Mouse (Mus musculus) MEL (cell line): ENCODE results near the gene Lmtk3. TPM values are rescaled to one million over a fixed set of nuclear protein-coding genes. Genes with fewer than 3 reads are reported as not detected.

Experiments
- DNase-seq: peaks from one replicate; pipeline ENCODE4 v3.0.0; 2011; ENCODE audit warnings: low read depth, low spot score
- H3K27ac ChIP-seq: 2 replicates; pipeline ENCODE4 v1.5.1; 2012; ENCODE audit warnings: low read depth, mild to moderate bottlenecking, control low read depth, low read length, moderate library complexity; ENCODE audit not compliant: control insufficient read depth
- H3K27me3 ChIP-seq, 2 experiments: fragments of 150-350 bp in 1 of 2; sonication (generic) in 1 of 2; 2 replicates each; pipeline ENCODE4 v1.6.1; 2012; ENCODE audit warnings: low read length in 2 of 2, mild to moderate bottlenecking in 2 of 2, improper control_type of control experiment in 1 of 2, moderate library complexity in 1 of 2; ENCODE audit not compliant: insufficient read depth in 2 of 2, control insufficient read depth in 1 of 2
- H3K36me3 ChIP-seq, 2 experiments: 2 replicates each; pipeline ENCODE4 v1.6.1; 2012 to 2014; ENCODE audit warnings: low read length in 2 of 2, improper control_type of control experiment in 1 of 2, inconsistent platforms in 1 of 2, mild to moderate bottlenecking in 1 of 2; ENCODE audit not compliant: insufficient read depth in 2 of 2, control insufficient read depth in 1 of 2
- H3K4me1 ChIP-seq, 2 experiments: fragments of 150-350 bp in 1 of 2; sonication (generic) in 1 of 2; 2 replicates each; pipeline ENCODE4 v1.6.1; 2012; ENCODE audit warnings: low read length in 2 of 2, improper control_type of control experiment in 1 of 2, mild to moderate bottlenecking in 1 of 2; ENCODE audit not compliant: insufficient read depth in 2 of 2, control insufficient read depth in 1 of 2
- H3K4me3 ChIP-seq, 2 experiments: fragments of 150-350 bp in 1 of 2; sonication (generic) in 1 of 2; 2 replicates each; pipeline ENCODE4 v1.5.1; 2012; ENCODE audit warnings: low read depth in 2 of 2, low read length in 2 of 2, mild to moderate bottlenecking in 2 of 2, moderate library complexity in 2 of 2, control low read depth in 1 of 2, improper control_type of control experiment in 1 of 2; ENCODE audit not compliant: control insufficient read depth in 1 of 2, insufficient read depth in 1 of 2
- H3K79me2 ChIP-seq: 2 replicates; pipeline ENCODE4 v1.6.1; 2012; ENCODE audit warnings: mild to moderate bottlenecking, low read length, moderate library complexity; ENCODE audit not compliant: control insufficient read depth, poor library complexity, insufficient read depth
- H3K9ac ChIP-seq: 2 replicates; pipeline ENCODE4 v1.6.1; 2012; ENCODE audit warnings: low read depth, mild to moderate bottlenecking, control low read depth, low read length, moderate library complexity; ENCODE audit not compliant: control insufficient read depth, poor library complexity, severe bottlenecking
- H3K9me3 ChIP-seq: fragments of 150-350 bp; sonication (generic); replicated peaks from 2 replicates; pipeline ENCODE4 v1.6.1; 2012; ENCODE audit warnings: mild to moderate bottlenecking, low read length, improper control_type of control experiment, moderate library complexity; ENCODE audit not compliant: insufficient read depth
- CHD2 ChIP-seq: IDR thresholded peaks from 2 replicates; pipeline ENCODE4 v1.6.1; 2011; ENCODE audit warnings: low read length, improper control_type of control experiment
- HCFC1 ChIP-seq: IDR thresholded peaks from 2 replicates; pipeline ENCODE4 v1.6.1; 2012; ENCODE audit warnings: low read depth, mild to moderate bottlenecking, inconsistent platforms, low read length, improper control_type of control experiment, moderate library complexity
- MXI1 ChIP-seq: IDR thresholded peaks from 2 replicates; pipeline ENCODE4 v1.6.1; 2011; ENCODE audit warnings: mild to moderate bottlenecking, low read depth, low read length, improper control_type of control experiment
- MYB ChIP-seq: IDR thresholded peaks from 2 replicates; pipeline ENCODE4 v1.6.1; 2011; ENCODE audit warnings: mild to moderate bottlenecking, low read depth, low read length, improper control_type of control experiment
- MYC ChIP-seq: IDR thresholded peaks from 2 replicates; pipeline ENCODE4 v1.6.1; 2011; ENCODE audit warnings: low read depth, mild to moderate bottlenecking, low read length, improper control_type of control experiment, moderate library complexity
- NELFE ChIP-seq: IDR thresholded peaks from 2 replicates; pipeline ENCODE4 v1.6.1; 2011; ENCODE audit warnings: low read depth, low read length, improper control_type of control experiment
- NRF1 ChIP-seq: IDR thresholded peaks from 2 replicates; pipeline ENCODE4 v1.6.1; 2014; ENCODE audit warnings: low read depth, mild to moderate bottlenecking, inconsistent platforms, low read length, improper control_type of control experiment, moderate library complexity; ENCODE audit not compliant: poor library complexity, insufficient read depth, severe bottlenecking
- POLR2AphosphoS5 ChIP-seq: IDR thresholded peaks from 2 replicates; pipeline ENCODE4 v1.6.1; 2012; ENCODE audit warnings: low read depth, borderline replicate concordance, mild to moderate bottlenecking, inconsistent platforms, low read length, moderate library complexity, mixed read lengths
- RCOR1 ChIP-seq: IDR thresholded peaks from 2 replicates; pipeline ENCODE4 v1.6.1; 2012; ENCODE audit warnings: low read depth, mild to moderate bottlenecking, inconsistent platforms, low read length, improper control_type of control experiment
- SIN3A ChIP-seq: IDR thresholded peaks from 2 replicates; pipeline ENCODE4 v1.6.1; 2012; ENCODE audit warnings: low read length, improper control_type of control experiment, inconsistent platforms
- ZC3H11A ChIP-seq: IDR thresholded peaks from 2 replicates; pipeline ENCODE4 v1.6.1; 2012; ENCODE audit warnings: low read depth, mild to moderate bottlenecking, inconsistent platforms, low read length, improper control_type of control experiment
- ZMIZ1 ChIP-seq: IDR thresholded peaks from 2 replicates; pipeline ENCODE4 v1.6.1; 2012; ENCODE audit warnings: low read depth, mild to moderate bottlenecking, inconsistent platforms, low read length, improper control_type of control experiment, moderate library complexity
- polyA plus RNA-seq, 2 experiments: library from polyadenylated mRNA; stranded (reverse) in 1 of 2; unstranded in 1 of 2; fragments of >175 nt in 1 of 2; fragments of >200 nt in 1 of 2; gene quantifications; 2 replicates each; pipeline versions ENCODE4 v1.2.1 to v1.2.4; 2012; ENCODE audit warnings: low replicate concordance in 2 of 2, low read depth in 1 of 2; ENCODE audit not compliant: insufficient read length in 2 of 2, insufficient read depth in 1 of 2, missing spikeins in 1 of 2
- total RNA-seq: library from RNA; depleted of rRNA; stranded (reverse); fragments of 300-350 nt; gene quantifications from 2 replicates; pipeline ENCODE4 v1.2.3, GENCODE M21; 2012

Lmtk3 gene
- total and polyA plus RNA-seq, 3 experiments, result 0.04 to 0.40 TPM; not detected in 1

DNA sequence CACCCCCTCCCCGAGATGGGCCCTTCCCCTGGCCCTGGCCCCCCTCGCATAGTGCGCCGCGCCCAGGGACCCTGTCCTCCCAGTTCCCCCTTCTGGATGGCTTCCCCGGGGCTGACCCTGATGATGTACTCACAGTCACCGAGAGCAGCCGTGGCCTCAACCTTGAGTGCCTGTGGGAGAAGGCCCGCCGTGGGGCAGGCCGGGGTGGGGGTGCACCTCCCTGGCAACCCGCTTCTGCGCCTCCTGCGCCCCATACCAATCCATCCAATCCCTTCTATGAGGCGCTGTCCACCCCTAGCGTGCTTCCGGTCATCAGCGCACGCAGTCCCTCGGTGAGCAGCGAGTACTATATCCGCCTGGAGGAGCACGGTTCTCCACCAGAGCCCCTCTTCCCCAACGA lies 9.7 kb downstream of the Lmtk3 start:
- DNase-seq, result no peak
- H3K27me3 ChIP-seq, result peaks cover 0 to 1% of the 10 kb centered on the region in 2 experiments; a peak in 2 of 4 replicates
- H3K4me3 ChIP-seq, result no peak overlapping the region
- TF ChIP-seq ZMIZ1 (no peak), CHD2 (no peak)
- no peak overlapping the region for H3K27ac ChIP-seq
- no peaks in the 10 kb centered on the region for H3K9me3 ChIP-seq
- H3K4me1 ChIP-seq, result peaks cover 2 to 8% of the 10 kb centered on the region in 2 experiments; a peak in 2 of 4 replicates
- peaks cover 0 to 4% of the 10 kb centered on the region in 2 experiments; a peak in 1 of 4 replicates for H3K36me3 ChIP-seq
- no peak overlapping the region for H3K9ac ChIP-seq
- no peaks in the 10 kb centered on the region for H3K79me2 ChIP-seq

GRCm38 (mm10) chr7:45793969-45794585 lies 10.5 kb downstream of the Lmtk3 start:
- peaks cover 0 to 1% of the 10 kb centered on the region in 2 experiments; a peak in 2 of 4 replicates for H3K27me3 ChIP-seq
- peaks cover 5 to 12% of the 10 kb centered on the region in 2 experiments; a peak in 3 of 4 replicates for H3K4me1 ChIP-seq
- TF ChIP-seq NRF1, result no peak
- TF ChIP-seq ZC3H11A, result no peak
- peaks cover 0 to 4% of the 10 kb centered on the region in 2 experiments; a peak in 1 of 4 replicates for H3K36me3 ChIP-seq
- no peak overlapping the region for H3K9ac ChIP-seq
- no peaks in the 10 kb centered on the region for H3K9me3 ChIP-seq
- DNase-seq, result no peak
- H3K79me2 ChIP-seq, result no peaks in the 10 kb centered on the region
- no peak overlapping the region for H3K4me3 ChIP-seq
- H3K27ac ChIP-seq, result no peak overlapping the region

GRCm38 (mm10) chr7:45794971-45795370 lies 11.4 kb downstream of the Lmtk3 start:
- no peak for TF ChIP-seq MYB
- TF ChIP-seq POLR2AphosphoS5, result no peak
- no peak for TF ChIP-seq HCFC1
- TF ChIP-seq NELFE, result no peak
- no peak for TF ChIP-seq SIN3A
- TF ChIP-seq MYC, result no peak
- TF ChIP-seq MXI1, result no peak
- no peak for TF ChIP-seq RCOR1
- Histone ChIP-seq H3K4me3 (no peak overlapping the region), H3K9ac (no peak overlapping the region), H3K9me3 (no peaks in the 10 kb centered on the region), H3K27ac (no peak overlapping the region), H3K27me3 (peaks cover 0 to 1% of the 10 kb centered on the region in 2 experiments; a peak in 1 of 4 replicates), H3K79me2 (no peaks in the 10 kb centered on the region), H3K4me1 (peaks cover 7 to 13% of the 10 kb centered on the region in 2 experiments; a peak in 3 of 4 replicates), H3K36me3 (peaks cover 0 to 4% of the 10 kb centered on the region in 2 experiments; a peak in 1 of 4 replicates)
- no peak for DNase-seq
